Mouse (Mus musculus): Measurements from ENCODE around the gene Mpeg1. TPM values are rescaled to one million over a fixed set of nuclear protein-coding genes. Genes with fewer than 3 reads are reported as not detected.

The Mpeg1 gene
- polyA plus RNA-seq, 1 experiment = not detected

- no peaks in the 10 kb centered on the region for H3K9me3 ChIP-seq (replicated peaks; ENCODE audit: control insufficient read depth, insufficient read depth, low read length, poor library complexity, severe bottlenecking)
- H3K4me3 ChIP-seq (ENCODE audit: low read depth, low read length) = no peak overlapping the region
- H3K27ac ChIP-seq (ENCODE audit: insufficient read depth, low read length) = no peak overlapping the region
- TF ChIP-seq CTCF (IDR thresholded peaks at IDR 0.05; ENCODE audit: low read depth, low read length) = no peak
- no peak for TF ChIP-seq EP300 (IDR thresholded peaks at IDR 0.05; ENCODE audit: insufficient read depth, low read depth, low read length)
- TF ChIP-seq POLR2A (IDR thresholded peaks at IDR 0.05; ENCODE audit: insufficient read depth, low read length) = no peak
- H3K9ac ChIP-seq (ENCODE audit: low read depth, poor library complexity, severe bottlenecking) = no peak overlapping the region
- H3K36me3 ChIP-seq (ENCODE audit: control insufficient read depth, insufficient read depth, low read length, poor library complexity, severe bottlenecking) = no peaks in the 10 kb centered on the region
- peaks cover 1% of the 10 kb centered on the region for H3K4me1 ChIP-seq (ENCODE audit: control insufficient read depth, insufficient read depth, low read length)
- no peaks in the 10 kb centered on the region for H3K27me3 ChIP-seq (ENCODE audit: control insufficient read depth, insufficient read depth, low read length, poor library complexity, severe bottlenecking)
Measured at GRCm38 (mm10) chr19:12467436-12467835, 6.9 kb downstream of the Mpeg1 start.

DNA sequence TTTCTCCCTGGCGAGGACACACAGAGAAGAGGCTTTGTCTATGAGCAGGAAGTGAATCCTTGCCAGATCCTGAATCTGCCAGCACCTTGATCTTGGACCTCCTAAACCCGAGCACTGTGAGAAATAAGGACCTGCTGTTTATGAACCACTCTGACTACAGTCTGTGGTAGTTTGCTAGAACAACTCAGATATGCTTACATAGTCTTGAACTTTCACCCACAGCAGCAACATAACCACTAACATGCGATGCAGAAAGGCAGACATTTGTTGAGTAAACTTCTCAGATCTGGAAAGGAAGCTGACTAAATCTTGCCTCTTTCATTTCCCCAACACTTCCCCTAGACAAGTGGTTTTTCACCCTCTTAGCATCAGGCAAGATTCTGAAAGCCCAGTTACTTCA is 11.3 kb downstream of the Mpeg1 start:
- Histone ChIP-seq H3K9ac (ENCODE audit: low read depth, poor library complexity, severe bottlenecking) (no peak overlapping the region), H3K27ac (ENCODE audit: insufficient read depth, low read length) (no peak overlapping the region), H3K36me3 (ENCODE audit: control insufficient read depth, insufficient read depth, low read length, poor library complexity, severe bottlenecking) (no peaks in the 10 kb centered on the region), H3K4me1 (ENCODE audit: control insufficient read depth, insufficient read depth, low read length) (no peaks in the 10 kb centered on the region), H3K27me3 (ENCODE audit: control insufficient read depth, insufficient read depth, low read length, poor library complexity, severe bottlenecking) (no peaks in the 10 kb centered on the region), H3K9me3 (replicated peaks; ENCODE audit: control insufficient read depth, insufficient read depth, low read length, poor library complexity, severe bottlenecking) (no peaks in the 10 kb centered on the region), H3K4me3 (ENCODE audit: low read depth, low read length) (no peak overlapping the region)
- TF ChIP-seq EP300 (IDR thresholded peaks at IDR 0.05; ENCODE audit: insufficient read depth, low read depth, low read length) (no peak), CTCF (IDR thresholded peaks at IDR 0.05; ENCODE audit: low read depth, low read length) (no peak), POLR2A (IDR thresholded peaks at IDR 0.05; ENCODE audit: insufficient read depth, low read length) (no peak)

DNA sequence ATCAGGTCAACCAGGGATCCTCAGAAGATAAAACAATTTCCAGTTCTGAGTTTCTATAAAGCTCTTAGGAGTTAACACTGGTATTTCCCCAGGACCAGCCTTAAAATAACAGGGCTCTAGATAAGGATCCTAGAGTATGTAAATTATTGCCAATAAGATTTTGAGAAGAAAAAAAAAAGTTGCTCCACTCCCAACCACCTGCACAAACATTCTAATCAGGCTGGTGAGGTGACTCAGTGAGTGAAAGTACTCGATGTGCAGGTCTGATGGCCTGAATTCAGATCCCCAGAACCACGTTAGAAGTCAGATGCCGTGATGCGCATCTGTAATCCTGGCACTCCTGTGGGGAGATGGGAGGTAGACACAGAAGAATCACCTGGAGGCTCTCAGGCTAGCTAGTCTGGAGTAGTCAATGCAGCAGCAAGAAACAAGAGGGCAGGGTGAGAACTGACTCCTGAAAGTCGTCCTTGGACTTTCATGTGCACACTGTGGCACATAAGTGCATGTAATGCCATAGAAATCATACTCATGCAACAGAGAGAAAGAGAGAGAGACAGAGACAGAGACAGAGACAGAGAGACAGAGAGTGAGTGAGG is 11.9 kb downstream of the Mpeg1 start:
- H3K36me3 ChIP-seq (ENCODE audit: control insufficient read depth, insufficient read depth, low read length, poor library complexity, severe bottlenecking) = no peaks in the 10 kb centered on the region
- no peak overlapping the region for H3K27ac ChIP-seq (ENCODE audit: insufficient read depth, low read length)
- no peaks in the 10 kb centered on the region for H3K4me1 ChIP-seq (ENCODE audit: control insufficient read depth, insufficient read depth, low read length)
- no peak overlapping the region for H3K4me3 ChIP-seq (ENCODE audit: low read depth, low read length)
- H3K9me3 ChIP-seq (replicated peaks; ENCODE audit: control insufficient read depth, insufficient read depth, low read length, poor library complexity, severe bottlenecking) = no peaks in the 10 kb centered on the region
- H3K27me3 ChIP-seq (ENCODE audit: control insufficient read depth, insufficient read depth, low read length, poor library complexity, severe bottlenecking) = no peaks in the 10 kb centered on the region
- TF ChIP-seq POLR2A (IDR thresholded peaks at IDR 0.05; ENCODE audit: insufficient read depth, low read length) (no peak), CTCF (IDR thresholded peaks at IDR 0.05; ENCODE audit: low read depth, low read length) (no peak), EP300 (IDR thresholded peaks at IDR 0.05; ENCODE audit: insufficient read depth, low read depth, low read length) (no peak)
- H3K9ac ChIP-seq (ENCODE audit: low read depth, poor library complexity, severe bottlenecking) = no peak overlapping the region

GRCm38 (mm10) chr19:12473201-12473641 is 12.6 kb downstream of the Mpeg1 start:
- TF ChIP-seq EP300 (IDR thresholded peaks at IDR 0.05; ENCODE audit: insufficient read depth, low read depth, low read length) (no peak), POLR2A (IDR thresholded peaks at IDR 0.05; ENCODE audit: insufficient read depth, low read length) (no peak), CTCF (IDR thresholded peaks at IDR 0.05; ENCODE audit: low read depth, low read length) (no peak)
- no peaks in the 10 kb centered on the region for H3K36me3 ChIP-seq (ENCODE audit: control insufficient read depth, insufficient read depth, low read length, poor library complexity, severe bottlenecking)

DNA sequence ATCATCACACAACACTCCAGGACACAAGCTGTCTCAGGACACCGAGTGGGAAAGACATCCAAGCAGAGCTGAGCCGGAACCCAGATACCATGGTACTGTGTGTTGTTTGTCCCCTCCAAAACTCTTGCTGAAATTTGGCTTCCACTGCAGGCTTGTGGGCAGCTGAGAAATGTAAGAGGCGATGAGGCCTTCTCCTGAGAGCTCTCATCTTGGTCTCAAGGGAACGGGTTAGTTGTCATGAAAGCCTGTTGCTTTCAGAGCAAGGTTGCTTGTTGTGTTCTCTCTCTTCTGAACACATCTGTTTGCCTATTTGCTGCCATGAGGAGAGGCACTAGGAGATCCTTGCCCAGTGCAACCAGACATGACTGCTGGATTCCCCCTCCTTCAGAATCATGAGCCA is 13.4 kb downstream of the Mpeg1 start:
- Histone ChIP-seq H3K4me3 (ENCODE audit: low read depth, low read length) (no peak overlapping the region), H3K9ac (ENCODE audit: low read depth, poor library complexity, severe bottlenecking) (no peak overlapping the region), H3K27me3 (ENCODE audit: control insufficient read depth, insufficient read depth, low read length, poor library complexity, severe bottlenecking) (no peaks in the 10 kb centered on the region), H3K27ac (ENCODE audit: insufficient read depth, low read length) (no peak overlapping the region), H3K36me3 (ENCODE audit: control insufficient read depth, insufficient read depth, low read length, poor library complexity, severe bottlenecking) (no peaks in the 10 kb centered on the region), H3K4me1 (ENCODE audit: control insufficient read depth, insufficient read depth, low read length) (no peaks in the 10 kb centered on the region), H3K9me3 (replicated peaks; ENCODE audit: control insufficient read depth, insufficient read depth, low read length, poor library complexity, severe bottlenecking) (no peaks in the 10 kb centered on the region)
- TF ChIP-seq EP300 (IDR thresholded peaks at IDR 0.05; ENCODE audit: insufficient read depth, low read depth, low read length) (no peak), CTCF (IDR thresholded peaks at IDR 0.05; ENCODE audit: low read depth, low read length) (no peak), POLR2A (IDR thresholded peaks at IDR 0.05; ENCODE audit: insufficient read depth, low read length) (no peak)

More at GRCm38 (mm10) chr19:12473201-12473641, 12.6 kb downstream of the Mpeg1 start:
- Histone ChIP-seq H3K9ac (ENCODE audit: low read depth, poor library complexity, severe bottlenecking) (no peak overlapping the region), H3K27ac (ENCODE audit: insufficient read depth, low read length) (no peak overlapping the region), H3K9me3 (replicated peaks; ENCODE audit: control insufficient read depth, insufficient read depth, low read length, poor library complexity, severe bottlenecking) (no peaks in the 10 kb centered on the region), H3K27me3 (ENCODE audit: control insufficient read depth, insufficient read depth, low read length, poor library complexity, severe bottlenecking) (no peaks in the 10 kb centered on the region), H3K4me1 (ENCODE audit: control insufficient read depth, insufficient read depth, low read length) (no peaks in the 10 kb centered on the region), H3K4me3 (ENCODE audit: low read depth, low read length) (no peak overlapping the region)

GRCm38 (mm10) chr19:12475380-12476250 is 15.0 kb downstream of the Mpeg1 start:
- no peaks in the 10 kb centered on the region for H3K4me1 ChIP-seq (ENCODE audit: control insufficient read depth, insufficient read depth, low read length)
- no peaks in the 10 kb centered on the region for H3K9me3 ChIP-seq (replicated peaks; ENCODE audit: control insufficient read depth, insufficient read depth, low read length, poor library complexity, severe bottlenecking)
- H3K27ac ChIP-seq (ENCODE audit: insufficient read depth, low read length) = no peak overlapping the region
- no peaks in the 10 kb centered on the region for H3K36me3 ChIP-seq (ENCODE audit: control insufficient read depth, insufficient read depth, low read length, poor library complexity, severe bottlenecking)
- no peak overlapping the region for H3K9ac ChIP-seq (ENCODE audit: low read depth, poor library complexity, severe bottlenecking)
- TF ChIP-seq POLR2A (IDR thresholded peaks at IDR 0.05; ENCODE audit: insufficient read depth, low read length) = no peak
- TF ChIP-seq CTCF (IDR thresholded peaks at IDR 0.05; ENCODE audit: low read depth, low read length) = no peak
- TF ChIP-seq EP300 (IDR thresholded peaks at IDR 0.05; ENCODE audit: insufficient read depth, low read depth, low read length) = no peak
- no peaks in the 10 kb centered on the region for H3K27me3 ChIP-seq (ENCODE audit: control insufficient read depth, insufficient read depth, low read length, poor library complexity, severe bottlenecking)
- H3K4me3 ChIP-seq (ENCODE audit: low read depth, low read length) = no peak overlapping the region
